Mouse (Mus musculus) myocyte (in vitro differentiated cells): Measurements from ENCODE around the gene Smpdl3b. TPM values are rescaled to one million over a fixed set of nuclear protein-coding genes. Genes with fewer than 3 reads are reported as not detected.

Source experiments
- H3K27me3 ChIP-seq: one replicate; pipeline ENCODE4 v1.6.1; 2011; ENCODE audit not compliant: control insufficient read depth, insufficient read depth, insufficient read length
- H3K36me3 ChIP-seq: one replicate; pipeline ENCODE4 v1.6.1; 2011; ENCODE audit not compliant: control insufficient read depth, insufficient read depth
- H3K4me2 ChIP-seq: one replicate; pipeline ENCODE4 v1.6.1; 2011; ENCODE audit warnings: low read depth, control low read depth
- H3K4me3 ChIP-seq: one replicate; pipeline ENCODE4 v1.5.1; 2011; ENCODE audit warnings: mild to moderate bottlenecking, control low read depth, moderate library complexity
- H3K79me2 ChIP-seq: one replicate; pipeline ENCODE4 v1.6.1; 2011; ENCODE audit not compliant: control insufficient read depth, insufficient read depth
- H3ac ChIP-seq: one replicate; pipeline ENCODE4 v1.6.1; 2011; ENCODE audit not compliant: control insufficient read depth, insufficient read length
- CEBPB ChIP-seq: IDR thresholded peaks from 2 replicates; pipeline ENCODE4 v1.6.1; 2011; ENCODE audit warnings: mild to moderate bottlenecking, moderate library complexity; ENCODE audit not compliant: poor library complexity, insufficient read depth, severe bottlenecking
- E2F4 ChIP-seq: IDR thresholded peaks from one replicate; pipeline ENCODE4 v1.6.1; 2011; ENCODE audit warnings: mild to moderate bottlenecking, control low read depth, moderate library complexity; ENCODE audit not compliant: insufficient read depth
- MAX ChIP-seq: IDR thresholded peaks from one replicate; pipeline ENCODE4 v1.6.1; 2011; ENCODE audit warnings: low read depth, mild to moderate bottlenecking, control low read depth
- MYOD1 ChIP-seq, 3 experiments: IDR thresholded peaks; one replicate each; pipeline ENCODE4 v1.6.1; 2011; ENCODE audit warnings: control low read depth in 2 of 3, low read depth in 2 of 3, mild to moderate bottlenecking in 2 of 3, moderate library complexity in 1 of 3; ENCODE audit not compliant: insufficient read length in 2 of 3, control insufficient read depth in 1 of 3
- MYOG ChIP-seq, 3 experiments: IDR thresholded peaks; one replicate each; pipeline ENCODE4 v1.6.1; 2011; ENCODE audit warnings: control low read depth in 2 of 3, low read depth in 2 of 3, mild to moderate bottlenecking in 2 of 3; ENCODE audit not compliant: insufficient read length in 2 of 3, control insufficient read depth in 1 of 3, insufficient read depth in 1 of 3
- POLR2A ChIP-seq: IDR thresholded peaks from one replicate; pipeline ENCODE4 v1.6.1; 2011; ENCODE audit warnings: low read depth, mild to moderate bottlenecking, control low read depth, moderate library complexity; ENCODE audit not compliant: insufficient read length
- POLR2AphosphoS2 ChIP-seq: IDR thresholded peaks from one replicate; pipeline ENCODE4 v1.6.1; 2011; ENCODE audit warnings: low read depth, control low read depth; ENCODE audit not compliant: insufficient read length
- REST ChIP-seq: IDR thresholded peaks from one replicate; pipeline ENCODE4 v1.6.1; 2011; ENCODE audit warnings: mild to moderate bottlenecking, control low read depth, moderate library complexity; ENCODE audit not compliant: insufficient read depth, insufficient read length
- SRF ChIP-seq: IDR thresholded peaks from one replicate; pipeline ENCODE4 v1.6.1; 2011; ENCODE audit warnings: low read depth; ENCODE audit not compliant: control insufficient read depth, insufficient read length
- TCF12 ChIP-seq: IDR thresholded peaks from one replicate; pipeline ENCODE4 v1.6.1; 2011; ENCODE audit warnings: mild to moderate bottlenecking, control low read depth; ENCODE audit not compliant: poor library complexity, insufficient read depth, severe bottlenecking
- TCF3 ChIP-seq: IDR thresholded peaks from one replicate; pipeline ENCODE4 v1.6.1; 2011; ENCODE audit warnings: low read depth, control low read depth; ENCODE audit not compliant: insufficient read length
- USF1 ChIP-seq: IDR thresholded peaks from one replicate; pipeline ENCODE4 v1.6.1; 2011; ENCODE audit warnings: low read depth, mild to moderate bottlenecking, control low read depth, moderate library complexity
- polyA plus RNA-seq: library from polyadenylated mRNA; unstranded; fragments of >200 nt; fragmentation: generic; extraction: Trizol; gene quantifications from one replicate; pipeline ENCODE4 v1.2.1, GENCODE M21; 2012; ENCODE audit warnings: missing spikeins

Smpdl3b gene
- polyA plus RNA-seq, 1 experiment = 18.0 TPM

- H3K4me3 ChIP-seq = no peak overlapping the region
- peaks cover 3% of the 10 kb centered on the region for H3K27me3 ChIP-seq
- H3K4me2 ChIP-seq = no peak overlapping the region
- no peaks in the 10 kb centered on the region for H3K36me3 ChIP-seq
- H3K79me2 ChIP-seq = no peaks in the 10 kb centered on the region
- no peak for TF ChIP-seq MYOG (IDR thresholded peaks at IDR 0.05; ENCODE audit: control insufficient read depth in 1 of 3, insufficient read depth in 1 of 3, insufficient read length in 2 of 3, low read depth in 2 of 3)
- no peak for TF ChIP-seq E2F4
- no peak for TF ChIP-seq POLR2AphosphoS2
- TF ChIP-seq SRF = no peak
- no peak for TF ChIP-seq USF1
- TF ChIP-seq POLR2A = no peak
- no peak overlapping the region for H3ac ChIP-seq
These were observed 41.0 kb upstream of the Smpdl3b start for GRCm38 (mm10) chr4:132798028-132798427.

- no peaks in the 10 kb centered on the region for H3K36me3 ChIP-seq
- no peaks in the 10 kb centered on the region for H3K79me2 ChIP-seq
- H3K4me3 ChIP-seq = no peak overlapping the region
- no peak overlapping the region for H3K4me2 ChIP-seq
- H3ac ChIP-seq = no peak overlapping the region
- H3K27me3 ChIP-seq = peaks cover 9% of the 10 kb centered on the region
- no peak for TF ChIP-seq TCF12
These were observed 40.4 kb upstream of the Smpdl3b start for GRCm38 (mm10) chr4:132797461-132797860.

- Histone ChIP-seq H3ac (no peak within 1 kb of the TSS), H3K27me3 (peaks cover 9% of the 10 kb centered on the region), H3K4me2 (no peak within 1 kb of the TSS), H3K36me3 (no peaks in the 10 kb centered on the region), H3K4me3 (no peak within 1 kb of the TSS), H3K79me2 (no peaks in the 10 kb centered on the region)
- TF ChIP-seq MYOG (IDR thresholded peaks at IDR 0.05; ENCODE audit: control insufficient read depth in 1 of 3, insufficient read depth in 1 of 3, insufficient read length in 2 of 3, low read depth in 2 of 3) = no peak
- no peak for TF ChIP-seq E2F4
- TF ChIP-seq USF1 = no peak
- TF ChIP-seq REST = no peak
- TF ChIP-seq TCF3 = no peak
- TF ChIP-seq SRF = no peak
- TF ChIP-seq CEBPB = no peak
- no peak for TF ChIP-seq POLR2AphosphoS2
- TF ChIP-seq MYOD1 (IDR thresholded peaks at IDR 0.05; ENCODE audit: control insufficient read depth in 1 of 3, insufficient read length in 2 of 3, low read depth in 2 of 3) = no peak
These were observed 39.3 kb upstream of the Smpdl3b start, which contains the start of gene Themis2 for GRCm38 (mm10) chr4:132796196-132796886. Themis2 (minus strand) TSS chr4:132796387.

GRCm38 (mm10) chr4:132795171-132795570, 38.1 kb upstream of the Smpdl3b start:
- Histone ChIP-seq H3ac (no peak overlapping the region), H3K4me3 (no peak overlapping the region), H3K36me3 (no peaks in the 10 kb centered on the region), H3K27me3 (peaks cover 9% of the 10 kb centered on the region), H3K79me2 (no peaks in the 10 kb centered on the region), H3K4me2 (no peak overlapping the region)
- TF ChIP-seq MYOG (IDR thresholded peaks at IDR 0.05; ENCODE audit: control insufficient read depth in 1 of 3, insufficient read depth in 1 of 3, insufficient read length in 2 of 3, low read depth in 2 of 3) (no peak), CEBPB (no peak), USF1 (no peak), SRF (no peak), REST (no peak), MAX (no peak), E2F4 (no peak), TCF3 (no peak), TCF12 (no peak), MYOD1 (IDR thresholded peaks at IDR 0.05; ENCODE audit: control insufficient read depth in 1 of 3, insufficient read length in 2 of 3, low read depth in 2 of 3) (no peak), POLR2AphosphoS2 (no peak), POLR2A (no peak)

GRCm38 (mm10) chr4:132794760-132795159, 37.7 kb upstream of the Smpdl3b start:
- Histone ChIP-seq H3K4me3 (no peak overlapping the region), H3ac (no peak overlapping the region), H3K27me3 (peaks cover 9% of the 10 kb centered on the region), H3K4me2 (no peak overlapping the region), H3K79me2 (no peaks in the 10 kb centered on the region), H3K36me3 (no peaks in the 10 kb centered on the region)
- TF ChIP-seq POLR2AphosphoS2 (no peak), MAX (no peak), CEBPB (no peak), REST (no peak), SRF (no peak), E2F4 (no peak), MYOG (IDR thresholded peaks at IDR 0.05; ENCODE audit: control insufficient read depth in 1 of 3, insufficient read depth in 1 of 3, insufficient read length in 2 of 3, low read depth in 2 of 3) (no peak), POLR2A (no peak), TCF3 (no peak), TCF12 (no peak), USF1 (no peak), MYOD1 (IDR thresholded peaks at IDR 0.05; ENCODE audit: control insufficient read depth in 1 of 3, insufficient read length in 2 of 3, low read depth in 2 of 3) (no peak)
